Mouse (Mus musculus) stomach, postnatal 0 days (tissue): ENCODE results near the gene Efnb3. TPM values are rescaled to one million over a fixed set of nuclear protein-coding genes. Genes with fewer than 3 reads are reported as not detected.
A peak's percentile ranks its signal among the peaks of the same experiment; 100 is the strongest.

ENCODE experiments used
- ATAC-seq: fragments of 200-750 bp; cut with Nextera tagmentation; 2 replicates; pipeline ENCODE4 v1.8.0; 2017; ENCODE audit not compliant: low FRiP score, low TSS enrichment
- DNase-seq: peaks from one replicate; pipeline ENCODE4 v3.0.0-alpha.2; 2016; ENCODE audit warnings: low spot score
- H3K27ac ChIP-seq: fragments of 300-500 bp; sonication (generic); replicated peaks from 2 replicates; pipeline ENCODE4 v1.5.1; 2014; ENCODE audit warnings: mild to moderate bottlenecking, control low read depth
- H3K27me3 ChIP-seq: fragments of 300-500 bp; sonication (generic); 2 replicates; pipeline ENCODE4 v1.6.1; 2014; ENCODE audit warnings: low read length; ENCODE audit not compliant: control insufficient read depth, insufficient read depth
- H3K36me3 ChIP-seq: fragments of 300-500 bp; sonication (generic); 2 replicates; pipeline ENCODE4 v1.6.1; 2014; ENCODE audit warnings: low read length, mixed read lengths; ENCODE audit not compliant: control insufficient read depth, insufficient read depth
- H3K4me1 ChIP-seq: fragments of 300-500 bp; sonication (generic); replicated peaks from 2 replicates; pipeline ENCODE4 v1.6.1; 2014; ENCODE audit warnings: antibody characterized with exemption; ENCODE audit not compliant: control insufficient read depth, insufficient read depth
- H3K4me2 ChIP-seq: fragments of 300-500 bp; sonication (generic); replicated peaks from 2 replicates; pipeline ENCODE4 v1.6.1; 2014; ENCODE audit warnings: low read depth, mild to moderate bottlenecking, control low read depth, moderate library complexity
- H3K4me3 ChIP-seq: fragments of 300-500 bp; sonication (generic); 2 replicates; pipeline ENCODE4 v1.5.1; 2014; ENCODE audit warnings: low read depth, low read length, control low read depth
- H3K9ac ChIP-seq: fragments of 300-500 bp; sonication (generic); 2 replicates; pipeline ENCODE4 v1.6.1; 2014; ENCODE audit warnings: mild to moderate bottlenecking, low read length, control low read depth, mixed read lengths
- H3K9me3 ChIP-seq: fragments of 300-500 bp; sonication (generic); 2 replicates; pipeline ENCODE4 v1.6.1; 2016; ENCODE audit warnings: low read length; ENCODE audit not compliant: control insufficient read depth
- CTCF ChIP-seq: IDR thresholded peaks from 2 replicates; pipeline ENCODE4 v1.5.1; 2016; ENCODE audit warnings: antibody characterized with exemption, low read depth, mild to moderate bottlenecking, moderate library complexity
- EP300 ChIP-seq: optimal IDR thresholded peaks from 2 replicates; pipeline ENCODE3; 2016; ENCODE audit warnings: antibody characterized with exemption
- WGBS: fragments of 180-500 bp; shearing (Covaris S2); extraction: QIAGEN DNeasy Blood & Tissue Kit; methylation state at CpG from one replicate; pipeline ENCODE4 v1.1.7; 2014; 5-methylcytosine and 5-hydroxymethylcytosine counted together
- polyA plus RNA-seq: library from polyadenylated mRNA; unstranded; fragments of >200 nt; fragmentation: Nextera tagmentation; extraction: Ambion mirVana; gene quantifications from 2 replicates; pipeline ENCODE4 v1.2.1, GENCODE M21; 2015

Gene Efnb3
- polyA plus RNA-seq, 1 experiment from 2014 or later, result 3.9 TPM

DNA sequence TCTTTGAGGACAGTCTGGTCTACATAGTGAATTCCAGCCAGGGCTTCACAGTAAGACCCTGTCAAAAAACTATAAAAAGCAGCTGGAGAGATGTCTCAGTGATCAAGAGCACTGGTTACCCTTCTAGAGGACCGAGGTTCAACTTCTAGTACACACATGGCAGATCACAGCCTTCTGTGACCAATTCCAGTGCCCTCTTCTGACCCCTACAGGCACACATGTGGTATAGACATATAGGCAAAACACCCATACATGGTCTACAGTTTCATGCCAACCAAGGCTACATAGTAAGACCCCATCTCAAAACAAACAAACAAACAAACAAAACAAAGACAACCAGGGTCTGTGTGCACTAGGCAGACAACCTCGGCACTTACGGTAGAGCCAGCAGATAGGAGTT lies 15.2 kb upstream of the Efnb3 start:
- no peak for DNase-seq
- WGBS, result 60% methylated on average over 3 of the region's 3 CpGs
- Histone ChIP-seq H3K9ac (no peak overlapping the region), H3K27me3 (no peaks in the 10 kb centered on the region), H3K4me1 (0 out of 2 replicates have a peak, but pooled peaks cover 8% of the 10 kb centered on the region), H3K4me2 (no peak overlapping the region), H3K27ac (no peak overlapping the region), H3K4me3 (no peak overlapping the region), H3K9me3 (no peaks in the 10 kb centered on the region), H3K36me3 (peaks cover 4% of the 10 kb centered on the region; the same call in 1 of the 2 replicates)
- TF ChIP-seq CTCF (peak; percentile 76), EP300 (no peak)
- ATAC-seq, result no peak

DNA sequence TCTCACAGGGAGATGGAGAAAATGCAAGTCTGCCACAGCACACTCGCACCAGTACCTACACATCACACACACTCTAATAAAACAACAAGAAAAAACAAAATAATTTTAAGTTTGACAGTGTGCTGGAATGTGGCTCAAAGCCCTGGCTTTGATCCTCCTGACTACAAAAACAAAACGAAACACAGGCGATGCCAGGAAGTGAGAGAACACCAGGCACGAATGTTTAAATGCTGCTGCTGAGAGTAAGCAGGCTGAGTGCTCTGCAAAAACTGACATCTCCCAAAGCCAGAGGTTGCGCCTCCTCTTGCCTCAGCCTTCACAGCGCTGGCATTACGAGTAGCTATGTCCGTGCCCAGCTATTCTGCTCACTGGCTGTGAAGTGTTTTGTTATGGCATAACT lies 5.1 kb upstream of the Efnb3 start:
- H3K4me2 ChIP-seq, result no peak overlapping the region
- TF ChIP-seq CTCF (no peak), EP300 (no peak)
- ATAC-seq (no peak), DNase-seq (no peak)
- H3K9me3 ChIP-seq, result no peaks in the 10 kb centered on the region
- 76% methylated on average over 8 of the region's 8 CpGs for WGBS
- H3K36me3 ChIP-seq, result no peaks in the 10 kb centered on the region; the same call in 1 of the 2 replicates
- H3K27ac ChIP-seq, result no peak overlapping the region
- H3K27me3 ChIP-seq, result no peaks in the 10 kb centered on the region
- H3K4me3 ChIP-seq, result no peak overlapping the region
- no peaks in the 10 kb centered on the region for H3K4me1 ChIP-seq
- H3K9ac ChIP-seq, result no peak overlapping the region

DNA sequence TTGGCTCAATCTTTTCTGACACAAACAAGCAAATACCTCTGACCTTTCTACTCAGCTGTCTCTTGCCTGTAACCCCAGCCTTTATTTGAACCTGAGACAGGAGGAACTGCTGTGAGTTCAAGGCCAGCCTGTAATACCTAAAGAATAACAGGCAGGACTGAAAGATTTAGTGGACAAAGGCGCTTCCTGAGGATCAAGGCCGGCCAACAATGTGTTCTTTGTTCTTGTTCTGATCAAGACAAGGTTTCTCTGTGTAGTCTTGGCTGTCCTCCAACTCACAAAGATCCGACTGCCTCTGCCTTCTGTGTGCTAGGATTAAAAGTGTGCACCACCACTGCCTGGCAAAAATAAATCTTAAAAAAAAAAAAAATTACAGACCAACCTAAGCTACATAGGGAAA lies 4.4 kb upstream of the Efnb3 start:
- ATAC-seq (no peak), DNase-seq (no peak)
- no peaks in the 10 kb centered on the region for H3K4me1 ChIP-seq
- H3K27ac ChIP-seq, result no peak overlapping the region
- no peaks in the 10 kb centered on the region; the same call in 1 of the 2 replicates for H3K36me3 ChIP-seq
- no peaks in the 10 kb centered on the region; the same call in 1 of the 2 replicates for H3K27me3 ChIP-seq
- no peak overlapping the region for H3K9ac ChIP-seq
- H3K4me2 ChIP-seq, result no peak overlapping the region
- H3K9me3 ChIP-seq, result no peaks in the 10 kb centered on the region
- H3K4me3 ChIP-seq, result no peak overlapping the region
- 59% methylated on average over 3 of the region's 3 CpGs for WGBS
- TF ChIP-seq EP300 (no peak), CTCF (no peak)

DNA sequence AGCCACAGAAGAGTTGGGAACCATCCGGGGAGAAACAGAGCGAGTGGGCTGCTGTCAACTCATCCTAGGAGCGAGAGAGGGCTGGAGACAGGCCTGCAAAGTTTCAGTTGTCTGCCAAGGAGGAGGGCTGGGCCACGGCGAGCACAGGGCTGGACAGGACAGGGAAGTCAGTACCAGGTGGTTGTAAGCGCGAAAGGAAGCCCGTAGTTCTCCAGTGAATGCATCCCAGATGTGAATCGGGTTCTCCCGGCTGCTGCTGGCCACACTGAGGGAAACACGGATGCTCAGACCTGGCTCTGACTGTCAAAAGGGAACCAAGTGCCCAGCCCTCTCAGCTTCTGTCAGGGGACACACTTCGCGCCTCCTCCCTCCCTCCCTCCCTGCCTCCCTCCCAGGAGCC lies 3.4 kb upstream of the Efnb3 start:
- DNase-seq (no peak), ATAC-seq (no peak)
- no peaks in the 10 kb centered on the region for H3K9me3 ChIP-seq
- no peaks in the 10 kb centered on the region for H3K4me1 ChIP-seq
- no peaks in the 10 kb centered on the region; the same call in 1 of the 2 replicates for H3K27me3 ChIP-seq
- 80% methylated on average over 13 of the region's 13 CpGs for WGBS
- H3K36me3 ChIP-seq, result no peaks in the 10 kb centered on the region; the same call in 1 of the 2 replicates
- no peak overlapping the region for H3K27ac ChIP-seq
- no peak overlapping the region for H3K4me2 ChIP-seq
- TF ChIP-seq CTCF (no peak), EP300 (no peak)
- H3K4me3 ChIP-seq, result no peak overlapping the region
- no peak overlapping the region for H3K9ac ChIP-seq

DNA sequence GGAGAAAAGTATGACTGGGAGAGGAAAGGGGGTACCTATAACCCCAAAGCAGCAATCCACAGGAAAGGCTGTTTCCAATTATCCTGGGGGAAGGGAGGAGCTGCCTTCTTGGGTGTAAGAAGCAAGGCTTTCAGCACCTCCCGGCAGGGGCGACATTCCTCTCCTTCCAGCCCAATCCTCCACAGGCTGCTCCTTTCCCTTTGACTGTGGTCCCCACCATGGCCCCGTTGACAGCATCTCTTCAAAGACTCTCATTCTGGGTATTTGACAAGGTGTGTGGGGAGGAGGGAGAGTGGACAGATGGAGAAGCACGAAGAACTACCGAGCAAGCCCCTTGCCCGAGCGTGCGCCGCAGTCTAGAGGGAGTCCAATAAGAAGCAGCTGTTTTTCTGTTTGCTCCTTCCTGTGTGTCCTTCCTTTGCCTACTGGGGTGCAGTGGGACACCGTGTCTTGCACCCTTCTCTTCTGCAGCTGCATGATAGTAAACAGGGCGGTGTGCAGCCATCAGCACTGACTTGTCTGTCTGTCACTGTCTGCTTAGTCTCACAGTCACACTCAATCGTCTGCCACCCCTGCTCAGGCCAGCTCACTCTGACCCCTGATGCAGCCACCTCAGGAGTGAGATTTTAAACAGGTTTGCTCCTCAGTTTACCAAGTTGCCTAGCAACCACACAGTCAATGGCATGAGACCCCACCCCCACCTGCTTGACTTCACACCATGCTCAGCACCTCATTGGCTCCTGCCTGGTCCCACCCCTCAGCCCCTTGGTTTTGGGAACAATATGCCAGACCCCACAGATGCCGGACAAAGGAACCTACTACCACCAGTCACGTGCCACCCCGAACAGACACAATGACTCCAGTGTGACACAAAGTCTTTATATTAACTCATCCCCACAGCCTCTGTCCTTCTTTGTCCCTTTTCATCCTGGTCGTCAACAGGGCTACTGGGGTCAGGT lies 1.2 kb upstream of the Efnb3 start:
- TF ChIP-seq CTCF, result no peak
- no peak for TF ChIP-seq EP300
- Histone ChIP-seq H3K4me1 (no peaks in the 10 kb centered on the region), H3K27me3 (no peaks in the 10 kb centered on the region; the same call in 1 of the 2 replicates), H3K36me3 (no peaks in the 10 kb centered on the region; the same call in 1 of the 2 replicates), H3K9ac (no peak overlapping the region), H3K4me3 (no peak overlapping the region; the same call in 1 of the 2 replicates), H3K4me2 (no peak overlapping the region), H3K27ac (no peak overlapping the region), H3K9me3 (no peaks in the 10 kb centered on the region)
- no peak for DNase-seq
- peak; percentile 9; the same call in 1 of the 2 replicates for ATAC-seq
- WGBS, result 54% methylated on average over 16 of the region's 16 CpGs

DNA sequence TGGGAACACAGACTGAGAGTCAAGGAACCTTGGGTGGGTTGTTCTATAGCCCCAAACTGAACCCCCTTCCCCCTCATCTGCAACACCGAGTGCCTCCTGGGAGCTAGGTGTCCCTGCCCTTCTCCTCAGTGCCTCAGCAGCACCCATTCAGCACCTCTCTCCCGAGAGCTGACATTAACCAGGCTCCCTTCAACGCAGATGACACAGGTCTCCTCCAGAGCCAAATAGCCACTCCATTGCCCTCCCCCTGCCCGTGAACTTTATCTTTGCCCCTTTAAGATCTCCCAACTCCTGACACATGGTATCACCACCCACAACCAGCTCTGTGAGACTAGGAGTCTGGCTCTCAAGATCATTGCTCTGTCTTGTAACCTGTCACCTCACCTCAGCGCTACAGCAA lies 822 bp downstream of the Efnb3 start:
- Histone ChIP-seq H3K4me3 (peak overlapping the region; percentile 54), H3K4me2 (peak overlapping the region; percentile 92), H3K27me3 (no peaks in the 10 kb centered on the region; the same call in 1 of the 2 replicates), H3K9me3 (no peaks in the 10 kb centered on the region), H3K27ac (no peak overlapping the region), H3K36me3 (no peaks in the 10 kb centered on the region), H3K9ac (peak overlapping the region; percentile 67; the same call in 1 of the 2 replicates), H3K4me1 (no peaks in the 10 kb centered on the region)
- DNase-seq, result no peak
- TF ChIP-seq CTCF (no peak), EP300 (no peak)
- WGBS, result 27% methylated on average over 5 of the region's 5 CpGs
- no peak for ATAC-seq
